Mouse (Mus musculus) induced T-regulatory cell, adult 2 months (primary cell): ENCODE measurements around the gene Chdh.

Experiments used
- DNase-seq: peaks from one replicate; pipeline ENCODE4 v3.0.0-alpha.2; 2012; ENCODE audit warnings: low read depth

The Chdh gene

DNA sequence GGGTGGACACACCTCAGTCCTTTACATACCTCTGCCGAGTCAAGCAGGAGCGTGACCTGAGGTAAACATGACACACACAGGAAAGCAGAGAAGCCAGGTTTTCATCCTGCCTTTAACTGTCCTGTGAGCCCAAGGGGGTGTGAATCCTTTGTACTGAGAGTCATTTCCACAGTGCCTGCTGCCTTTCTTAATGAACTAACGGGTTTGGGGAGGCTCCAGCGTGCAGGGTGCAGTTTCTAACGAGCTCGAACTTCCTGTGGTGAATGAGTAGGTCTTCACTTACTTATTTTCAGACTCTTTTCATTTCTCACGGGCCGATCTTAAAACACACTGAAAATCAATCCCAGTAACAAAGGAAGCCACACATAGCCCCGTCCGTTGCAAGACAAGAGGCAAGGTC, 5.7 kb downstream of the Chdh start:
- peak; percentile 63 for DNase-seq

DNA sequence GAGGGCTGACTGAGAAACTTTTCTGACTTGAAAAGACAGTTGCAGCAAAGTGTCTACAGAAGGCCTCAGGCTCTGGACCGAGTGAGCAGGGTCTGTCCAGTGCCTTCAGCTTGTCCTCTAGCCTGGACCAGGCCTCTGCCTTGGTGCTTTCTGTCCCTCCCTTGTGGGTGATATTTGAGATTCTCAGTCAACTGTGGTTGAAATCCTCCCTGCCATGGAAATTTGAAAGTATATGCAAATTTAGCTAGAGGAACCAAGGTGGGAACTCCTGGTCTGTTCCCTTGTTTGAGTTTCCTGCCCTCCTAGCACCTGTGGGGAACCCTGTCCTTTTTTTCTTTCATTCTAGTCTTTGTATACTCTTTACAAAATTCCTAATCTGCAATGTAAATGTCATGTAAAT, 6.2 kb downstream of the Chdh start:
- no peak for DNase-seq

DNA sequence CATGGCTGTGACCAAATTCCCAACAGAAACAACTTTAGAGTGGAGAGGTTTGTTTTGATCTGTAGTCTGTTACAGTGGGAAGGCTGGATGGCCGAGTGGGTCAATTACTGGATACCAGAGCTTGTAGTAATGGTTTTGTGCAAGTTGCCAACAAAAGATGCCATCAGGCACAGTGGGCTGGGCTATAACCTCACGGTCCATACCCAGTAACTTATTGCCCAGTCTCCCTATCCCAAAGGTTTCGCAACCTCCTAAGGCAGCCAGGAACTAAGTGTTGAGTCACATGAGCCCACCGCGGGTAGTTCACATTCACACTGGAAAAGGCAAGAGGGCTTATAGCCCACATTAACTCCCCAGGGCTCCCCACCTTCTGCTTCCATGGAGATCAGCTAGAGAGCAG, 7.8 kb downstream of the Chdh start:
- DNase-seq, result no peak

DNA sequence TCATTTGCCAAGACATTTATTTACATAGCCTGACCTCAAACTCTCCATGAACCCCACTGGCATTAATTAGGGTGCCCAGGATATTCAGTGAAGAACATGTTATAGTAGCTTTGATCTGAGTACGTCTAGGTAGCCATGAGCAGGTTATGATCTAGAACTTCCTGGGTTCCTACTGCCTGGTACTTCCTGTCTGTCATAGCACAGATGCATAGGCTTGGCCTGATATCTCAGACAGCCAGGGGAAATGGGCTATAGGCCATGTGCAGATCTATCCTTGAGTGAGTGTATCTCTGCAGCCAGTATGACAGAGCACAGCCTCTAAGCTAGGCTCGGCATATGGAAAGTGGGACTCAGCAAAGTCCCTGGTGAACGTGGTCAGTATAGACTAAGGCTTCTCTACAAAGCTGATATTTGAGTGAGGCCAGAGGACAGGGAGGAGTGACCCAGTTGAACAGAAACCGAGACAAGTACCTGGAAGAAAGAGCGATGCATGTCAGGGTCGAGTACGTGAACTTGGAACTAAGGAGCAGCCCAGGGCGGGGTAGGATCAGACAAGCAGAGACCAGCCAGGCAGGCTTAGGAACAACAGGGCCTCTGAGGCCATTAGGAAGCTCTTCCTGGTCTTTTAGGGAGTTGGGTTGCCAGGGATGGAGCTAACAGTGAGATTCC, 9.1 kb downstream of the Chdh start:
- no peak for DNase-seq

DNA sequence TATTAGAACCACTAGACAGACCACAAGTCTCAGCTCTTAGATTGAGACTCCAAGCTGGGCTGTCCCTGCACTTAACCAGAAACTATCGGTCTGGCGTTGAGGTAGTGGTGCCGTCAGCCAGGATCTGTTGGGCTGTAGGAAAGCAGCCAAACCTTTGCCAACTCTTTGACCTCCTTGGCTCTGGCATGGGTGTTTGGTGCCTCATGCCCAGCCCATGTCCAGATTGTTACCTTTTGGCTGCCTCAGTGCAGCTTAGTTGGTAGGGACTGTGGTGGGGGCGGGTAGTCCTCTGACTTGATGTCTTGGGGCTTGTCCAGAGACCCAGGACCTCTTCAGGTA, 9.6 kb downstream of the Chdh start:
- no peak for DNase-seq

DNA sequence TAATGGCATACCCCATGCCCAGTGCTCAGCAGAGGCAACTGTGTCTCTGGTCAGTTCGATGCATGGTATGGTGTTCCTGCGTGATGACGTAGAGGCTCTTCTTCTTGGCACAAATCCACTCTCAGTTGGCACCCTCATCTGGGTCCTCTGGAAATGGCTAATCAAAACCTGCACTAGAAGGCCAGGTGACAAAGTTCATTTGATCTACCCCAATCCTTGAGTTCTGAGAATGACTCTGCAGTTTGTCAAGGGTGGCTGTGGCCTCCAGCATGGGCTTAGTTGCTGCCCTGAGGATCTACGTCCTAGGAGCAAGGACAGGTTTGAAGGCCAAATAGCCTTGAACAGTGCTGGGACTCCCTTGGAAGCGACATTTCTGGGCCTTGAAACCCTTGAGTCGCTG, 10.0 kb downstream of the Chdh start:
- DNase-seq, result no peak

DNA sequence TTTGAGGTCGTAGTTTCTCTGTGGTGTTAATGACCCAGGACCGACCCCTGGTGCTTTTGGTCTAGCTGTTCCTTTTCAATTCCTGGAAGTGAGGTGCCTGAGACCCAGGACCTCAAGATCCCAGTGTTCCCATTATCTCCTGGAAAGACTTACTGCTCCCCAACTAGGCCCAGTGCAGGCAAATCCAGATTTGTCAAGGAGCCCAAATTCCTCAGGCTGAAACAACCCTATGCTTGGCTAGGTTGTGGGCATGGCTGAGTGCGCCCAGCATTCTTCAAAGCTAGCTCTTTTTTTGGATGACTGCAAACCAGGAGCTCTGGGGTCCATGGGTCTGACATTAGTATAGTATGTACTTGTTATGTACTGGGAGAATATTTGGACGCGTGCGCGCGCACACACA, 10.6 kb downstream of the Chdh start:
- no peak for DNase-seq

DNA sequence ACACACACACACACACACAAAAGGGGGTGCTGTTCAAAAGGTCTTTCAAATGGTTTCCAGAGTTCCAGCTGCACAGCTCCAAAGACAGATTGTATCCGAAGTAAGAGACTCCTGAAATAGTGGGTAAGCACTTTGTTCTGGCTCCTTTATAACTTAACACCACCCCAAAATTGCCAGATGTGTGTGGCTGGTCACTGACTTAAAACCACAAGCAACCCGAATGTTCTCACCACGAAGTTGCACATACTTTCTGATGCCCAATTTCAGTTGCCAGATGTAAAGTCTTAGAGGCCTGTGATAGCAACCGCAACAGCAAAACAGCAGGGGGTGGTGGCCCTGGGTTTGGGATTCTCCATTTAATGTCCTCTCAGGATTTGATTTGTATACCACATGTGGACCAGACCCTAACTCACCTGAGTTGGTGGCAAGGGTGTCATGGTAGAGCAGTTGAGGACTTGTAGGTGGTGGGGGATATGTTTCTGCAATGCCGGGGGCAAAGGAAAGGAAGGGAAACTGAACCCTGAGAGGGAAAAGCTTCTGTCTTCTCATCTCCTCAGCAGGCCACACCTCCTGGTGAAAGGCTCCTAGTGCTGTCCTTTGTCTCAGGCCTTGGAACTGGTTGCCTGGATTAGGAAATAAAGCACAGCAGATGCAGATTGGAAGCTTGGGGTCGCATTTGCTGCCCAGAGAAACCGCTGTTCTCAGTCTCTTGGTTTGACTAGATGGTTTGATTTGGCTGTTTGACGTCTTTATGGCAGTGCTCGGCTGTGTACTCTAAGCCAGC, 11.2 kb downstream of the Chdh start:
- DNase-seq, result no peak

DNA sequence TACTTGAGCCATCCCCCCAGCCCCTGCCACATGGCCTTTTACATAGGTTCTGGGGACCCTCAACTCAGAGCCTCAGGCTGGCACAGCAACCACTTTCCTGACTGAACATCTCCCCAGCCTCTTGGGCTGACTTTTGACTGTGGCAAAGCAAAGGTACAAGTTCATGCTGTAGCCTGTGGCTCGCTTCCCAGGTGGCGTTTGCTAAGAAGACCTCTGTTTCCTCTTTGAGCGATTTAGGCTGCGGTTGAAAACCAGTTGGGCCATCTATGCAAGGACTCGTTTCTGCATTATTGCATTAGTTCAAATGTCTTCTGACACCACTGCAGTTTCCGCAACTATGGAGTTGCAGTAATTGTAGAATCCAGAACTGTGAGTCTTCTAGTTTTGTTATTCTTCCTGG, 13.6 kb downstream of the Chdh start:
- DNase-seq, result no peak

DNA sequence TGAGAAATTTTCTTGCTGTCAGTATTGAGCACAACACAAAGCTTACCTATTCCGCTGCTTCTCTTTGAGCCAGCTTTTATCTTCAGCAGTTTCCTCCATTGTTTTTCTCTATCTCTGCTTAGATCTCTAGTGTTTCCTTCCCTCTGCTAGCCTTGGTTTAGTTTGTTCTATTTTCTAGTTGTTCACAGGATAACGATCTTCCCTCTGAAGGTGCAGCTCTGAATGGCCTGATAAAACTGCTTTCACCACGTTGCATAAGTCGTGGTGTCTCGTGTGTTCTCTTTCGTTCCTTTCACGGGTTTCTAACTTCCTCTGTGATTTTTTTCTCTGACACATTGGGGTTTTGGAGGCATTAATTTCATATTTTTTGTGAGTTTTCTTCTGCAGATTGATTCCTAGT, 15.6 kb downstream of the Chdh start:
- peak; percentile 49 for DNase-seq

DNA sequence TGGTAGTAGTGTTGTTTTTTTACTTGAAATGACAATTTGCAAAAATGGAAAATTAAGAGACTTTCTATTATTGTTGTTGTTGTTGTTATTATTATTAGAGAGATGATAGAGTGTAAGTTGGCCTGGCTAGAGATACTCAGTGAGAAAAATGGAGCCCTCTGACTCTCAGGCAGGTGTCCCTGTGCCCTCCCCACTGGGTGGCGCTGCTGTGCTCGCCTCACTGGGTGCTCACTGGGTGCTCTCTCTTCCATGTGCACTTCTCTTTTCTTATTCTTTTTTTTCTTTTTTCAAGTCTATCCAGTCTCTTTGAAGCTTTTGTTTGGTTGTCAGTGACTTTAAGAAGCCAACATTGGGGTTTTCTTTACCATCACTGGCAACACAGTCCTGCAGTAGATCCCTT, 18.6 kb downstream of the Chdh start:
- peak; percentile 73 for DNase-seq

DNA sequence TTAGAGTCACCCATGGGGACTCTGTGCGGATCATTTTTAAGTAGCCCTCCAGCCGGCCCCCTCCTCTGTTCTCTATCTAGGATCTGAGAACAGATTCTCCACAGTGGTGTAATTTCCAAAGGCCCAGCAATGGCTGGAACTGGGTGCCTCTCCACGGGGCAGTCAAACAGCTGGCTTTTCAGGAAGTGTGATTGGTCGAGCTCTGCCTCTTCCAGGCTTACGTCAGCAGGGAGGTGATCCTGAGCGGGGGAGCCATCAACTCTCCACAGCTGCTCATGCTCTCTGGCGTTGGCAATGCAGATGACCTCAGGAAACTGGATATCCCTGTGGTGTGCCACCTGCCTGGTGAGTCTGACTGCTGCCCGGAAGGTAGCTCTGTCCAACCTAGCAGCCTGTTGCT, 24.6 kb downstream of the Chdh start:
- DNase-seq, result no peak

DNA sequence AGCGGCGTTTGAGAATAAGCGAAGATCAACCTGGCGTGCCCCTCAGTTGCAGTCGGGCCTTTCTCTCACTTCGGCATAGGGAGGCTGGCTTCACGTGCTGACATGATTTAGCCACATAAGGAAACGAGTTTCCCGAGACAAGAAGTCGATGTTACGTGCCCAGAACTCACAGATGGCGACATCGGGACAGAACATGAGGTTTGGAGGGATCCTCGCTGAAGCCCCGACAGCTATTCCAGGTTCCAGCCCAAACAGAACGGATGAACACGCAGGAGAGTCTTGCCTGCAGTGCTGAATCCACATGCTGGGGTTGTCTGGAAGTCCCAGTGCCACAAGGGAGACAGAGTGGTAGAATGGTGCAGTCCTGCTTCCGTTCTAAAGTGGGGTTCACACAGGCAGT, 29.6 kb downstream of the Chdh start:
- DNase-seq, result no peak

DNA sequence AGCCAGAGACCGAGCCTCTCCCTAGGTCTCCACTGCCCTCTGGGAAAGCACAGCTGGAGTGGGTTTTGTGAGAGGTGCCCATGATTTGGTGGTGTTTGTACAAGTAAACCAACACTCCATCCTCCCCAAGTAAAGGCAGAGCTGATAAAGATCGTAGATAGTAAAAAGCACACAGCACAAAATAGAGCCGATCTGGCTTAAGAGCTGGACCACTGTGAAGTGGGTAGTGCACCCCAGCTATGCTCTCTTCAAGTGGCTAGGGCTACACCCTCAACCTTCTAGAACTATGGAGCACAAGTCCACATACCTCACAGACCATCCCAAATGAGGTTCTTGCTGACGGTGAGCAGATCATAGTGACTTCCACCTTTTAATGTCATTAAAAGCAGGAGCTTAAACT, 30.6 kb downstream of the Chdh start:
- DNase-seq, result no peak

DNA sequence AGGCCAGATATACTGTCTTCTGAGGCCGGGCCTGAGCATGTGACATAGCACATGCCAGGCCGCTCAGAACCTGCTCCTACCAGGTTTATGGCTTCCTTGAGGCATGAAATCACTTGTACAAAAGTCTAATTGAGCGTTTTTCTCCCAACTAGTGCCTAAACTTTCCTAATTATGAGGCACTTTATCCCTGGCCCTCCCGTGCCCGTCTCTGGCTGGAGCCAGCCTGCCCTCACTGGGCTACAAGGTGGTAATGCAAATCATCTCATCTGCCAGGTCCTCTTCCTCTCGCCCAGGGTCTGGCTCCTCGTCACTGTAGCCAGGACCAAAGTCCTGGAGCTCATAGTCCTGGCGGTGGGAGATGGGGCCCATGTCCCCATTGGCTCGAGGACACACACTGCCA, 33.0 kb downstream of the Chdh start:
- no peak for DNase-seq

DNA sequence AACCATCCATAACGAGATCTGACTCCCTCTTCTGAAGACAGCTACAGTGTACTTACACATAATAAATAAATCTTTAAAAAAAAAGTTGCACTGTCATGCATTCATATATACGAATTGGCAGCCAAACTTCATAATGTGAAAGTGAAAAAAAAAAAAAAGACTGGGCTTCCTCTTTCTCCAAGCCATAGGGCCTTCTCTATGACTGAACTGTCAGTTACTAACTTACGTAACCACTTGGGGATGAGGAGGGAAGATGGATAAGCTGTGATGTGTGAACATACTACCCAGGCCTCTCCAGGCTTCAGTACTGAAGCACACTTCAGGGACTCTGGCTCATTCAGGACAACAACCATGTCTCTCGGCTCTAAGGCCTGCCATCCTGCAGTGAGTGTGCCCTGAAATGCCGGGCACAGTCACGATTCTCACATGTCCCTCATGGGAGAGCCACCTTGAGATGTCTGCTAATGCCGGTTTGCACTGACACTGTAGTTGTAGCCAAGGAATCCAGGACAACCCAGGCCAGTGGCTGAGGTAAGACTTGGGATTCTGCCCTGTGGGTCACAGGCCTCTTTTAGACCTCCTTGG, 34.6 kb downstream of the Chdh start:
- no peak for DNase-seq

DNA sequence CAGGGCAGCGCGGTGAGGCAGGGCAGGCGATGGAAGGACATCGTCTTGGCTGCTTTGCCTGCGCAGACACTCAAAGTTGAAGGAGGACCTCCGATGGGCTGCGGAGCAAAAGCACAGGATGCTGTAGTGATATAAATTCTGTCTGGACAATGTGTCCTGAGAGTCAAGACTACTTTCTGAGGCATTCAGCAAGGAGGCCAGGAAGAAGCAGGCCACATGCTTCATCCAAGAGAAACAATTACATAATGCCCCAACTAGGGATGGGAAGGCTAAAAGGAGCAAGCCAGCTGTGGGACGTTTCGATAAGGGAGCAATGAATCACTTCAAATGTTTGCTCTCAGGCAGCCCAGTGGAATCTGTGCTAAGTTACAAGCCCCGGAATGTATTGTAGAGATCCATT, 36.4 kb downstream of the Chdh start:
- no peak for DNase-seq

DNA sequence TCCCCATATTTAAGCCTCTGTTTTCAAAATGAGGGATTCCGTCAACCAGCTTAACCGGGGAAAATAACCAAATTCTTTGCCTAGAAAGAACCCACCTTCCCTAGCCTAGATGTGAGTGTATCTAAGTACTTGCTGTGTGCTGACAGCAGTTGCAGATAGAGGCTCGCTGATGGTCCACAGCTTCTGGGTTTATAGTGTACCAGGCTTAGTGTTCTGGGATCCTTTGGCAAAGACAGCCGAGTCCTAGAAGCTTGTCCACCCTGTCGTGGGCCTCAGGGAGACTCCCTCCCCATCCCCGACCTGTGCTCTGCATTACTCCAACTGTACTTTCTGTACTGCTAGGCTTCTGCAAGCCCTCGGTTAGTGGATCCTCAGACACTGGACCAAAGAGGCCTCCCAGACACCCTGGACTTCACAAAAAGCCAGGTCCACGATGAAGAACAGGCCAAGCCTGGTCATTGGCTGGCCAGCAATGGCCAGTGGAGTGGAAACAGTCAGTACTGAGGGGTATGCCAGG, 36.9 kb downstream of the Chdh start:
- DNase-seq, result no peak

DNA sequence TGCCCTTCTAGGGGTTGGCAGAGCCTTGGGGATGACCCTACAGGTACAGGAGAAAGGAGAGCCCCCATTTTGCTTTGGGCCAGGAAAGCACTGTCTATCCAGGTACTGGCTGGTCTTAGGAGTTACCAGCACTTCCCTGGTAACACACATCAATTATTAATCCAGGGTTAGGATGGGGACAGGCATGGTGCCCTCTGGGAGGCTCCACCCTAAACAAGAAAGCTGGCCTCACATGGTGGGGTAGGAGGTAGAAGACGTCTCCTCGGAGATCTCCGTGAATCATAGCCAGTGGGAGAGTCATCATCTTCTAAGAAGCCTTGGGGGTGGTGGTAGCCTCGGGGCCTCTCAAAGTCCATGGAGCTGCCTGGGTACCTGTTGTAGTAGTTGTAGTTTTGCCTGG, 38.2 kb downstream of the Chdh start:
- DNase-seq, result no peak

DNA sequence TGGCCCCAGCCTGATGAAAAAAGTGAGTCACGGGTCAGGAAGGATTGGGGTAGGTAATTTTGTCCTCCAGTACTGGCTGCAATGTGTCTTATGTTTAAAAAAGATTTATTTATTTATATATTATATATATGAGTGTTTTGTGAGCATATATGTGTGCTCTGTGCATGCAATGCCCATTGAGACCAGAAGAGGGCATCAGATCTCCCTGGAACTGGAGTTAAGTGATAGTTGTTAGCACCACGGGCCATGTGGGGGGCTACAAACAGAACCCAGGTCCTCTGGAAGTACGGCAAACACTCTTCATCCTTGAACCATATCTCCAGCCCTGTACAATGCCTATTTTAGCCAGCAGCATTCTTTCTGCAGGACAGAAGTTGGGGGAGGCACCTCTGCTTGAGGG, 39.2 kb downstream of the Chdh start:
- peak; percentile 32 for DNase-seq

DNA sequence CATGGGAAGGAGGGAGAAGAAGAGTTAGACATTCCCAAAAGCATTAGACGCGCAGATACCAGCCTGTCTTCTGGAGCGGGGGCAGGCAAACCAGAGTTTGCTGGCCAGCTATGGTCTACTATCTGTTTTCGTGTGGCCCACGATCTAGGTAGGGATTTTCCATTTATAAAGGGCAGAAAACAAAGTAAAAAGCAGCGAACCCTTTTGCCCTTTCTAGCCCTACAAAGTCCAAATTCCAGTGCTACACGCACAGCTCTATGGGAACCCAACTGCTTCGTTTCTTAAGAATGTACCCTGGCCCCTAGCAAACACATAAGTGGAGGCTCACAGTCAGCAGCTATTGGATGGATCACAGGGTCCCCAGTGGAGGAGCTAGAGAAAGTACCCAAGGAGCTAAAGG, 41.5 kb downstream of the Chdh start:
- DNase-seq, result no peak

DNA sequence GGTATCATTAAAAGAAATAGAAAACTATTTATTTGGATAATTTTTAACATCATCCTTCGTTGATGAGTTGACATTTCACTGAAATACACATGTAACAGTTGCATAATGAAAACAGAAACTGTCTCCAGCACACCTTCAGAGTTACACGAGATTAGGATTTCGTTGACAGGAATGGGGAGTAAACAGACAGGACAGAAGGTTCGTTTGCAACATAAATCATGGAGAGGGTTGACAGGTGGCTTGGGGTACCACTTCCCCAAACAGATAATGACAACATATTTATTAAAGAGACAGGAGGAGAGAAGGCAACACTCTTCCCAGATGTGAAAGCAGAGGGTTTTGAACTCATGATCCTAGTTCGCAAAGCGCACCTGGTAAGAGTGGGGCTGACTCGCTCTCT, 46.1 kb downstream of the Chdh start:
- no peak for DNase-seq

DNA sequence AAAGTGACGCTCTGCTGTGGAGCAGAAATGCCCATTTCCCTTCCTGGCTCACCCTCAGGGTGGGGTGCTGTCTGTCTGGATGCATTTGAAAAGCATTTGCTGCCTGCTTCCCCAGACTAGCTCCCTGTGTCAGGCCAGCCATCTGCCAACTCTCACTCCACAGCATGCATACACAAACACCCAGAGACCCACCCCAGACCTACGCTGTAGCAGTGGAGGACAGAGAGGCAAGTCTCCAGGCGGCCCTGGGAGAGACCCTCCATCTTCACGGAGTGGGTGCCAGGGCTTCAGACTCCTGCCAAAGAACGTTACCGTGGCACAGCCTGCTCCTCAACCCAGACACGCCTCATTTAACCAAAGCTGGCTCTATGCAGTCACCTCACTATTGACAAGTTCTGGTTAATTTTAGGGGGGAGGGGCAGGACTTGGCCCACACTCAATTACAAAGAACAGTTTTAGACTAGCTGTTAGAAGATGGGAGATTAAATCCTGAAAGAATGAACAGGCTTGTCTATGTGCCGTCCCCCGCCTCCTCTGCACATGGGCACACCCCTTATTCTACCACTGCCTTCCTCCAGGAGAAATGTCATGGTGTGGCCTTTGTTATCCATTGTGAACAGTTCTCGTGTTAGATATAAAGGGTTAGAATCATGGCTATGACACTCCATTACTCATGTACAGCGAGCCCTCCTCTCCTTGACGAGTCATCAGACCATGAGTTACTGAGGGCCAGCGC, 47.4 kb downstream of the Chdh start:
- DNase-seq, result no peak
